Mouse (Mus musculus) heart, postnatal 36 days (tissue): ENCODE data around the gene Zfp212. TPM values are rescaled to one million over a fixed set of nuclear protein-coding genes. Genes with fewer than 3 reads are reported as not detected.
A peak's percentile ranks its signal among the peaks of the same experiment; 100 is the strongest.
"Not testable (repeated sequence)": the region's sequence is repeated elsewhere in the genome, so short reads cannot be mapped to it uniquely, and the experiment has no call there.

Source experiments
- DNase-seq, 2 experiments: peaks; one replicate each; pipeline ENCODE4 v3.0.0; 2021 to 2022
- intact Hi-C: fragments of 180-260 bp; cut with DNase I; formaldehyde crosslinking; loops from one replicate; pipeline ENCODE4 v1.15.1; 2025
- total RNA-seq, 2 experiments: library from RNA; stranded (reverse); gene quantifications; 2 replicates each; pipeline ENCODE4 v1.2.3; 2021

The Zfp212 gene
- total RNA-seq, 2 experiments from 2014 or later: 8.7 to 9.4 TPM

DNA sequence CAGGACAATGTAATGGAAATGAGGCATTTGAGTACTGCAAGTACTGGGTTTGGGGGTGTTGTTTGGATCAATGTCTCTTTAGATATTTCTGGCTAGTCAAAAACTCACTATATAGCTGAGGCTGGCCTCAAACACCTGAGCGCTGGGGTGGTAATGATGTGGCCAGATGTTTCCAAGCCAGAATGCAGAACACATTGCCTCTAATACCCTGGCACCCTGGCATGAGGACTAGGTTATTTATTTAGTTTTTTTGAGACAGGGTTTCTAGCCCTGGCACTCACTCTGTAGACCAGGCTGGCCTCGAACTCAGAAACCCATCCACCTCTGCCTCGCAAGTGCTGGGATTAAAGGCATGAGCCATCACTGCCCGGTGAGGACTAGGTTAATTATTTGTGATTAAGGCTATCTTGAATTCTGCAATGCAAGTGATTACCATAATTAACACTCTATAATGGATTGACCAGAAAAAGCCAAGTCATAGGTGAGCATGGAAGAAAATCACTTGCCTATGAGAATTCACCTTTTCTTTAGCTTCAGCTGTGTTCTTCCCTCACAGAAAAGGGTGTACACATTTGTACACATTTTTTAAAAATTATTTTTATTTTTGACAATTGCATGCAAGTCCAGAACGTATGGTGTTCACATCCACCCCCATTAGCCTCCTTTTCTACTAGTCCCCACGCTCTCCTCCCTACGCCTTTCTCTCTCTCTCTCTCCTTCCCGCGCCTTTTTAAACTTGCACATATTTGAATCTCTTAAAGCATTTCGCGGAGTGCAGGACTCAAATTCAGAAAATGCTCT, 430 bp upstream of the Zfp212 start:
- intact Hi-C loops: loop anchor here (1.0 to 10.0 kb wide), 3 partner anchors 43 to 165 kb away; partner anchors contain the start of genes Zfp282, Zfp398 and Zfp746
- no peak for DNase-seq

DNA sequence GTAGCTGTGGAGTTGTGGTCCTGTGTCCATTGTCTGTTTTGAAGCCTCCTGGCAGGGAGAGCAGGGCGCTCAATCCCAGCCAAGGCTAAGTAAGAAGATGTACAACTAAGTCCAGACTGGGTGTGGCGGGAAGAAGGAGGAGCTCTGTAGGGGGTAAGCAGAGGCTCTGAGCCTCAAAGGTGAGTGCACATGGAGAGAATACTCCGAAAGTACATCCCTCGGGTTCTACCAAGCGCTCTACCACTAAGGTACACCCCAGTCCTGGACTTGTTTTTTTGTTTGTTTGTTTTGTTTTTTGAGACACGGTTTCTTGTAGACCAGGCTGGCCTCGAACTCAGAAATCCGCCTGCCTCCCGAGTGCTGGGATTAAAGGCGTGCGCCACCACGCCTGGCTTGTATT, 22.2 kb downstream of the Zfp212 start:
- intact Hi-C loops: no loop called here
- no peak for DNase-seq

DNA sequence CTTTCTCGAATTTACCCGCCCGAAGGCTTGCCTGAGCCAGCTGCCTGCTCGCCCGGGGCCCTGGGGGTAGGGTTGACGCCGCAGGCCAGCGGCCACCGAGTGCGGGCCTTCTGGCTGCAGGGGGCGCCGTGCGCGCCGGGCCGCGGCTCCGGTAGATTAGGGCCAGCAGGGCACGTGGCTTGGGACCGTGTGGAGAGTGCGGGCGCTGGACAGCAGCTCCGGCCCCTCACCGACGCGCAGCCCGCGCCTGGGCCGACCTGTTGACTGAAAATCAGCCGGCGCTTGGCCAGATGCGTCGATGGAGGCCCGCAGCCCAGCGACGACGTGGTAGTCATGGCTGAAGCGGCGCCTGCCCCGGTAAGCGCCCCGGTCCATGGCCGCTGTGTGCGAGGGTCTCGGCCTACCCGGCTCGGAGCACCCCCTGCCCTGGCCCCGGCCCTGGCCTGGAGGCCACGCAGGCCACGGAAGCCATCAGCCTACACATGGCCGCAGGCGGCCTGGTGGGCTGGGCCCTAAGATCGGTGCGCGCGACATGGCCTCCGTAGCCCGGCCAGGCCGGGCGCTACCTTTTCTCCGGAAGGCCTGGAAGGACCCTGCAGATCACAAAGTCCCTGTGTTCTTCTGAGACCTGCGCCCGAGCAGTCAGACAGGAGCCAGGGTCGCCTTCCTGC, 22.9 kb downstream of the Zfp212 start:
- intact Hi-C loops: no loop called here
- peak; percentile 66 to 74 for DNase-seq

DNA sequence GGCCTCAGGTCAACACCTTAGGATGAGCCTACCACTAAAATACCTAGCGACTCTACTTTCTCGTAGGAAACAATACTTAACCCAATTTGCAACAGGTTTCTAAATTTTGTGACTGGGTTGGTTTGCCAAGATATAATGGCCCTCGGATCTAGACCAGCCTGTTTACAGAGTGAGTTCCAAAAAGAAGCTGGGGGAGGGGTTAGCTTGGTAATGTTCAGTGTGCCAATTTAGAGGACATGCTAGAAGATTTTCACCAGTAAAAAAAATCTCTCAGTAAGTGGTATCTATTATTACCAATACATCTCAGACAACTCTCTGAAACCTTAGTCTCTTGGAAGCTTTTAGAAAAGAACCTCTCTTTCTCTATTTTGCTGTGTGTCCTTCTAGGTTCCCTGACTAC, 23.4 kb downstream of the Zfp212 start:
- no peak for DNase-seq
- intact Hi-C loops: no loop called here

DNA sequence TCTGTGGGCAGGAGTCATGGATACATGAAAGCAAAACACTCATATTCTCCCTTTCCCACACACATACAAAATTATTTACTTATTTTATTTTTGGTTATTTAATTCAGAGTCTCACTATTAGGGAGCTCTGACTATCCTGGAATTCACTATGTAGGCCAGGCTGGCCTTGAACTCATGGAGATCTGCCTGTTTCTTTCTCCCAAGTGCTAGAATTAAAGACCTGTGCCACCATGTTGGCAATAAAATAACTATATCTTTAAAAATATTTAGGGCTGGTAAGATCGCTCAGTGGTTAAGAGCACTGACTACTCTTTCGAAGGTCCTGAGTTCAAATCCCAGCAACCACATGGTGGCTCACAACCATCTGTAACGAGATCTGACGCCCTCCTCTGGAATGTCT, 27.1 kb downstream of the Zfp212 start:
- DNase-seq: no peak
- intact Hi-C loops: no loop called here

DNA sequence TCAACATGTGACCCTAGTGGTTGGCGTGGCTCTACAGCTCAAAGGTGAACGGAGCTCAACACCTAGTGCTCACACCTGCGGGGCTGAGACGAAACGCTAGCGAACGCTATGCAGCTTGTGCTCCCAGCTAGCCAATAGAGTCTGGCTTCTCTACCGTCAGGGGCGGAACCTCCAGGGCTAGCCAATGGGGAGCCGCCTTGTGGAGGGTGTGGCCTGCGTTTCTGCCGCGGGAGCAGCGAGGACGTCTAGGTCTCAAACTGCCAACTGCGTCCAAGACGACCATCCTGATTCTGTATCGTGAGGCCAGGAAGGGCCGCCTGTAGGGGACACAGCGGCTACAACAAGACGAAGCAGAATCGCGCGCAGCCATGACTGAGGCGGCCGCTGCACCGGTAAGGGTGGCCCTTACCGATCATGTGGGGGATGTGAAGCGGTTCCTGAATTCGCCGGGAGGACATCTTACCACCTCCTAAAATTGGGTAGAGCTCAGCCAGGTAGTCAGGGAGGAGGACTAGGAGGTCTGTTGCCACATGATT, 33.0 kb downstream of the Zfp212 start, which contains the start of gene Zfp956:
Zfp956 (plus strand) TSS at position 200 of the 536 bp plus-strand sequence.
- peak; percentile 92 to 95 for DNase-seq
- intact Hi-C loops: no loop called here

DNA sequence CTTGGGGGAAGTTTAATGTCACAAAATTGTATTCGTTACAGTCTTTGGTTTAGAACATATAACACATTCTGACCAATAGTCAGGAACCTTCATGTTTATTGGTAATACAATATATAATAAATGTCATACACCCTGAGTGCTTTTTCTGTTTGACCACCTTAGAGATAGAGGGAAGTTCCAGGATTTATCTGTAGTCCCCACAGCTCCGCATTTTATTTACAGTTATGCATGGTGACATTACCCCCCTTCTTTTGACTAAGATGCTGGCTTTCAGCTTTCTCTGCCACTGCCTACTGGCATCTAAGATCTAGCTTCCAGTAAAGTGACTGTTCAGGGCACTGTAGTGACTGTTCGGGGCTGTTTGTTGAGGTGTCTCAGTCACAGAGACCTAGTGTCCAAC, 34.1 kb downstream of the Zfp212 start:
- DNase-seq: no peak
- intact Hi-C loops: no loop called here

DNA sequence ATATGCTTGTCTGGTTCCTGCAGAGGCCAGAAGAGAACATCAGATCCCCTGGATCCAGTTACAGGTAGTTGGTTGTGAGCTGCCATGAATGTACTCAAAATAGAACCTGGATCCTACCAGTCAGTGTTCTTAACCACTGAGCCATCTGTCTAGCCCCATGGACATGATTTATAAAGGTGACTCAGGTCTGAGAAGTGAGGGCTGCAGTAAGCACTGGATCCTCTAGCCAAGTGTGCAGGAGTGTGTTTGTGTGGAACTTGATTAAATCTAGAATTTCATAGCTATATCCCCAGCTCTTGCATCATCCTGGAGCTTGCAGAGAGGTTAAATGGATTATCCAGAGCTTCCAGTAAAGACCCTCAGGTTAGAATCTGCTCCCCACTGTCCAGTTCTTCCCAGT, 37.5 kb downstream of the Zfp212 start:
- intact Hi-C loops: no loop called here

DNA sequence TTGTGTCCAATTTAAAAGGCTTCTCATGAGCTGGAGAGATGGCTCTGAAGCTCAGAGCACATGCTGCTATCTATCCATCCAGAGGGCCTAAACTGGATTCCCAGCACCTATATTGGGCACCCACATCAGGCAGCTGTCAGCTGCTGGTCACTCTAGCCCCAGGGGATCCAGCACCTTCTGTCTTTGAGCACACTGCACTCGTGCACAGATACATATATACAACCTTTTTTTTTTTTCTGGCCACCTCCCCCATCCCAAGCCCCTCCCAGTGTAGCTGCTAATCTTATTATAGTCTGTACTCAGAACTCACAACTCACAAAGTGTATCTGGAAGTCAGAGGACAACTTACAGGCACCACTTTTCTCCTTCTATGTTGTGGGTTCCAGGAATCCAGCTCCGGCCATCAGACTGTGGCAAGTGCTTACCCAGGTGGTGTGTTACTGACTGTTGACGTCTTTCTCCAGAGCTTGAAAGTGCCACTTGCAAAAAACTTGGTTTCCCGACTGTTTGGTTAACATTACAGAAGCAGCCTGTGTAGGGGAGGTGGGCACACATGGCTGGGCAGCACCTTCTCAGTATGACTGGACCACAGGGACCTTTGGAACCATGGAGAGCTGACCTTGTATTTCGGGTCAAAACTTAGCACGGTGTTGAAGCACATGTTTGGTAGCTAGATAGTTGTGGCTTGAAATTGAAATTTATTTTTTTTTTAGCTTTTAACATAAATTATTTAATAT, 40.6 kb downstream of the Zfp212 start:
- DNase-seq: no peak

More for the DNA sequence above, 37.5 kb downstream of the Zfp212 start:
- no peak for DNase-seq

DNA sequence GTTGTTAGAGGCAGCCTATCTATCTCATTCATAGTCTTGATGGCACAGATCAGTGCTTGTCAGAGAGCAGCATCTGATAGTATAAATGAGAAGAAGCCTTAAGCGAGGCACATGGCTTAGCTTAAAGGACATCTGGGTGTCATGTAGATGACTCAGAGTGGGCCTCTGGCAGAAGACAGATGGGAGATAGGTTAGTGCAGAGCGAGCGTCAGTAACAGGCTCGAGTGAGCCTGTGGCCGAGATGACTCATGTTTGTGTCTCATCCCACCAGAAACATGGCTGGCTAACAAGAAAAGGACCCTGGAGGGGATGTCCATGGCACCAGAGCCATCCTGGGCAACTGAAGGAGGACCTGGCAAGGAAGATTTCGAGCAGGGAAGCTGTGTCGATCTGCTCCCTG, 42.8 kb downstream of the Zfp212 start:
- intact Hi-C loops: no loop called here
- DNase-seq: no peak

More for the DNA sequence above, 40.6 kb downstream of the Zfp212 start:
- intact Hi-C loops: no loop called here

DNA sequence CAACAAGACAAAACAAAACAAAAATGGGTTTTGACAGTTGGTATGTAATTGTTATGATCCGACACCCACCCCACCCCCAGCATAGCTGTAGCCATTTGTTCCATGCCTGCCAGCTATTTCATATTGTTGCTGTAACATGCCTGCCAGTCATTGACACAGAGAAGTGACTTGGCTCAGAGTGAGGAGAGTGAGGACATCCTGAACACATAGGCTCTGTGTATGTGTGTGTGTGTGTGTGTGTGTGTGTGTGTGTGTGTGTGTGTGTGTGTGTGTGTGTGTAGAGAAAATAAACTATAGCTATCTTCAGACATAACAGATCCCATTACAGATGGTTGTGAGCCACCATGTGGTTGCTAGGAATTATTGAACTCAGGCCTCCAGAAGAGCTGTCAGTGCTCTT, 47.9 kb downstream of the Zfp212 start:
- intact Hi-C loops, DNase-seq: not testable (repeated sequence)

DNA sequence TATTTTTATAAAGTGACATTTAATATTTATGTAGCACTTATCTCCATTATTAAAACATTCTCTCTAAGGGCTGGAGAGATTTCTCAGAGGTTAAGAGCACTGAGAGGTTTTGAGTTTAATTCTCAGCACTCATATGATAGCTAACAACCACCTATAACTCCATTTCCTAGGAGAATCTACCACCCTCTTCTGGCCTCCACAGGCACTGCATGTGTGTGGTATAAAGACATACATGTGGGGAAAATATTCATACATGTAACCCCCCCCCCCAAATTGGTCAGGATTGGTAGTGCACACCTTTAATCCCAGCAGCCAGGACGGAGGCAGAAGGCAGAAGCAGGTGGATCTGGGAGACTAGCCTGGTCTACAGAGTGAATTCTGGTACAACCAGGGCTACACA, 54.3 kb downstream of the Zfp212 start:
- intact Hi-C loops: no loop called here

DNA sequence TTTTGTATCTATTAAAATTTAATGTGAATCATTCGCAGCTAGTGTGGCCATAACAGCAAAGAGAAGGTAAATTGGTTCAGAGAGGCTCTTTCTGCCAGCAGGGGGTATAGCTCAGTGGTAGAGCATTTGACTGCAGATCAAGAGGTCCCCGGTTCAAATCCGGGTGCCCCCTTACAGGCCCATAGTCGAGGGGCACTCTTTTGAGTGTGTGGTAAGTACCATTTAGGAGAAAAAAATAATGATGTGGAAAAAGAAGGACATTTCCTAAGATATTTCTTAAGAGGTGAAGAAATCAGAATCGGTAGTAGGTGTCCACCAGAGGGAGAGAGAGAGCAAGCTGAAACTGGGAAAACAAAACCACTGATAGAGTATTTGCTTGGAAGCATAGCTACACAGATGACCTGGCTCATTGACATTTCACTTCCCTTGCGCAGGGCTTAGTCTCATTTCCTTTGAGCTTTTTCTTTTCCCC, 58.7 kb downstream of the Zfp212 start:
- intact Hi-C loops: no loop called here
- peak; percentile 79 for DNase-seq

More for the DNA sequence above, 54.3 kb downstream of the Zfp212 start:
- DNase-seq: no peak

Other genes starting within 250 kb of the Zfp212 start
- gene Pdia4, start 107.0 kb upstream of the Zfp212 start, total RNA-seq: 10 to 100 TPM; 38.4 to 50.1 TPM
- under 1 TPM; 0.68 to 0.72 TPM for gene Zfp786, start 89.6 kb upstream of the Zfp212 start, total RNA-seq
- 1 to 10 TPM; 5.6 to 8.0 TPM for gene Zfp398, start 84.8 kb upstream of the Zfp212 start, total RNA-seq
- 1 to 10 TPM; 6.0 to 6.1 TPM for gene Zfp282, start 43.3 kb upstream of the Zfp212 start, total RNA-seq
- gene Zfp956, start 32.9 kb downstream of the Zfp212 start, total RNA-seq: 1 to 10 TPM; 1.3 to 3.1 TPM
- 10 to 100 TPM; 12.0 to 16.4 TPM for gene Zfp777, start 128.4 kb downstream of the Zfp212 start, total RNA-seq
- 10 to 100 TPM; 10.1 to 12.2 TPM for gene Zfp746, start 166.1 kb downstream of the Zfp212 start, total RNA-seq